Mouse (Mus musculus): Measurements from ENCODE around the gene Susd3.

DNA sequence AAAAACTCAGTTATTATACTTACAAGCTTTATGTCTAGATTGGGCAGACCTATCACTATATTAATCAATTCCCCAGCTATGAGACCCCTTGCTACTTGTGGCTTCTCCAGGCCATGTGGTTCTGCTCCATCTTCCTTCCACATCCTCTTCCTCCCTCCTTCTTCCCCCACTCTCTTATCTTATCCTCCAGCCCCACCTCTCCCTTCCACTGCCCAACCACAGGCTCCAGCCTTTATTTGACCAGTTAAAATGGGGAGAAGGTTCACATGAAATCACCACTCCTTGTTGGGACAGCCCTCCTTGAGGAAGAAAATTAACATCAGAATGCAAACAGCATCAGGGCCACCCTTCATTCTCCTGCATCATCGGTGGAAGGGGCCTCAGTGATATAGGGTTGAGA lies 67.8 kb downstream of the Susd3 start:
- no peak for TF ChIP-seq CTCF (IDR thresholded peaks at IDR 0.05; ENCODE audit: low read depth)
- TF ChIP-seq EP300 (IDR thresholded peaks at IDR 0.05; ENCODE audit: low read depth): no peak

Data from liver, postnatal 0 days (tissue).